Mouse (Mus musculus) cerebellum, adult 2 months (tissue): ENCODE results near the gene Slc9a2.

Source experiments
- CTCF ChIP-seq: fragments of 200-500 bp; IDR thresholded peaks from 2 replicates; pipeline ENCODE4 v1.5.1; 2011; ENCODE audit warnings: low read depth, mild to moderate bottlenecking, control low read depth, low read length, moderate library complexity, borderline replicate concordance; ENCODE audit not compliant: insufficient read depth
- POLR2A ChIP-seq: fragments of 200-500 bp; IDR thresholded peaks from 2 replicates; pipeline ENCODE4 v1.6.1; 2011; ENCODE audit warnings: low read length, control low read depth, borderline replicate concordance; ENCODE audit not compliant: insufficient read depth

- TF ChIP-seq CTCF (no peak), POLR2A (no peak)
Measured at GRCm38 (mm10) chr1:40657035-40657434, 23.3 kb upstream of the Slc9a2 start.
